Mouse (Mus musculus): ENCODE measurements around the gene Nckap5. TPM values are rescaled to one million over a fixed set of nuclear protein-coding genes. Genes with fewer than 3 reads are reported as not detected.

Nckap5 gene
- total and polyA plus RNA-seq, 3 experiments, result not detected

GRCm38 (mm10) chr1:125984570-125984969 lies 846.0 kb downstream of the Nckap5 start:
- Histone ChIP-seq H3K36me3 (replicated peaks in 1 of 2; ENCODE audit: control insufficient read depth in 1 of 2, insufficient read depth in 1 of 2, low read length in 1 of 2) (no peaks in the 10 kb centered on the region), H3K27me3 (replicated peaks) (no peaks in the 10 kb centered on the region), H3K79me2 (replicated peaks; ENCODE audit: control insufficient read depth, extremely low read depth, insufficient read depth, poor library complexity, severe bottlenecking) (no peaks in the 10 kb centered on the region), H3K9ac (ENCODE audit: insufficient read depth, low read depth) (no peak overlapping the region), H3K4me1 (ENCODE audit: control insufficient read depth in 1 of 2, insufficient read depth in 2 of 2) (no peaks in the 10 kb centered on the region), H3K27ac (ENCODE audit: insufficient read depth, low read depth) (no peak overlapping the region), H3K4me3 (replicated peaks in 1 of 3; ENCODE audit: low read depth in 2 of 3, low read length in 2 of 3, poor library complexity in 1 of 3) (no peak overlapping the region), H3K9me3 (replicated peaks; ENCODE audit: low read length) (peaks cover 67% of the 10 kb centered on the region), H3K4me2 (ENCODE audit: insufficient read depth, low read depth, poor library complexity, severe bottlenecking) (no peak overlapping the region)
- dilution Hi-C loops (cut with MboI; ENCODE audit: extremely low pct_ligation_motif_present, extremely low pct_unique_long_range_greater_than_20kb, low sequenced_read_pairs), result no loop called here
- no peak for DNase-seq (ENCODE audit: extremely low read depth)
- in situ Hi-C loops (cut with MboI; ENCODE audit: low pct_ligation_motif_present, low pct_unique_long_range_greater_than_20kb, low sequenced_read_pairs), result no loop called here
- no peak for TF ChIP-seq NRF1 (IDR thresholded peaks at IDR 0.05; ENCODE audit: low read depth, low read length)
- no peak for TF ChIP-seq MXI1 (IDR thresholded peaks at IDR 0.05; ENCODE audit: low read depth, low read length)
- no peak for TF ChIP-seq MEF2A (IDR thresholded peaks at IDR 0.05; ENCODE audit: borderline replicate concordance, low read depth, low read length)

- no peak overlapping the region for H3K27ac ChIP-seq (ENCODE audit: insufficient read depth, low read depth)
- dilution Hi-C loops (cut with MboI; ENCODE audit: extremely low pct_ligation_motif_present, extremely low pct_unique_long_range_greater_than_20kb, low sequenced_read_pairs) (no loop called here), in situ Hi-C loops (cut with MboI; ENCODE audit: low pct_ligation_motif_present, low pct_unique_long_range_greater_than_20kb, low sequenced_read_pairs) (no loop called here)
- no peaks in the 10 kb centered on the region for H3K4me1 ChIP-seq (ENCODE audit: control insufficient read depth in 1 of 2, insufficient read depth in 2 of 2)
- H3K4me2 ChIP-seq (ENCODE audit: insufficient read depth, low read depth, poor library complexity, severe bottlenecking), result no peak overlapping the region
- peaks cover 72% of the 10 kb centered on the region for H3K9me3 ChIP-seq (replicated peaks; ENCODE audit: low read length)
- no peaks in the 10 kb centered on the region for H3K36me3 ChIP-seq (replicated peaks in 1 of 2; ENCODE audit: control insufficient read depth in 1 of 2, insufficient read depth in 1 of 2, low read length in 1 of 2)
- no peak overlapping the region for H3K9ac ChIP-seq (ENCODE audit: insufficient read depth, low read depth)
- no peak overlapping the region for H3K4me3 ChIP-seq (replicated peaks in 1 of 3; ENCODE audit: low read depth in 2 of 3, low read length in 2 of 3, poor library complexity in 1 of 3)
- TF ChIP-seq GABPA (IDR thresholded peaks at IDR 0.05; ENCODE audit: insufficient replicate concordance, low read depth, low read length), result no peak
- TF ChIP-seq CHD2 (IDR thresholded peaks at IDR 0.05; ENCODE audit: low read length), result no peak
- no peak for TF ChIP-seq MXI1 (IDR thresholded peaks at IDR 0.05; ENCODE audit: low read depth, low read length)
- TF ChIP-seq JUN (IDR thresholded peaks at IDR 0.05; ENCODE audit: insufficient read depth, low read depth, low read length), result no peak
- no peak for TF ChIP-seq USF2 (conservative IDR thresholded peaks at IDR 0.05; ENCODE audit: low read depth, low read length)
- TF ChIP-seq ZKSCAN1 (IDR thresholded peaks at IDR 0.05; ENCODE audit: borderline replicate concordance, low read depth, low read length), result no peak
- no peak for TF ChIP-seq KAT2A (IDR thresholded peaks at IDR 0.05; ENCODE audit: insufficient replicate concordance, low read length)
- TF ChIP-seq NRF1 (IDR thresholded peaks at IDR 0.05; ENCODE audit: low read depth, low read length), result no peak
- no peak for TF ChIP-seq ELF1 (IDR thresholded peaks at IDR 0.05; ENCODE audit: low read depth, low read length)
- no peak for TF ChIP-seq MEF2A (IDR thresholded peaks at IDR 0.05; ENCODE audit: borderline replicate concordance, low read depth, low read length)
- TF ChIP-seq RAD21 (IDR thresholded peaks at IDR 0.05; ENCODE audit: low read depth, low read length), result no peak
- no peak for DNase-seq (ENCODE audit: extremely low read depth)
- no peaks in the 10 kb centered on the region for H3K27me3 ChIP-seq (replicated peaks)
- no peaks in the 10 kb centered on the region for H3K79me2 ChIP-seq (replicated peaks; ENCODE audit: control insufficient read depth, extremely low read depth, insufficient read depth, poor library complexity, severe bottlenecking)
Measured at GRCm38 (mm10) chr1:125974649-125975048, 856.0 kb downstream of the Nckap5 start.

- DNase-seq (ENCODE audit: extremely low read depth), result no peak
- dilution Hi-C loops (cut with MboI; ENCODE audit: extremely low pct_ligation_motif_present, extremely low pct_unique_long_range_greater_than_20kb, low sequenced_read_pairs), result no loop called here
- no peaks in the 10 kb centered on the region for H3K79me2 ChIP-seq (replicated peaks; ENCODE audit: control insufficient read depth, extremely low read depth, insufficient read depth, poor library complexity, severe bottlenecking)
- no peak overlapping the region for H3K27ac ChIP-seq (ENCODE audit: insufficient read depth, low read depth)
- H3K9me3 ChIP-seq (replicated peaks; ENCODE audit: low read length), result peaks cover 73% of the 10 kb centered on the region
- H3K36me3 ChIP-seq (replicated peaks in 1 of 2; ENCODE audit: control insufficient read depth in 1 of 2, insufficient read depth in 1 of 2, low read length in 1 of 2), result no peaks in the 10 kb centered on the region
- H3K4me1 ChIP-seq (ENCODE audit: control insufficient read depth in 1 of 2, insufficient read depth in 2 of 2), result no peaks in the 10 kb centered on the region
- no peak overlapping the region for H3K9ac ChIP-seq (ENCODE audit: insufficient read depth, low read depth)
- no peaks in the 10 kb centered on the region for H3K27me3 ChIP-seq (replicated peaks)
- no peak overlapping the region for H3K4me2 ChIP-seq (ENCODE audit: insufficient read depth, low read depth, poor library complexity, severe bottlenecking)
- TF ChIP-seq CHD1 (IDR thresholded peaks at IDR 0.05; ENCODE audit: low read depth, low read length), result no peak
- no peak for TF ChIP-seq MEF2A (IDR thresholded peaks at IDR 0.05; ENCODE audit: borderline replicate concordance, low read depth, low read length)
- TF ChIP-seq HCFC1 (IDR thresholded peaks at IDR 0.05; ENCODE audit: low read depth, low read length), result no peak
- TF ChIP-seq RAD21 (IDR thresholded peaks at IDR 0.05; ENCODE audit: low read depth, low read length), result no peak
- TF ChIP-seq SIN3A (IDR thresholded peaks at IDR 0.05; ENCODE audit: low read length), result no peak
- TF ChIP-seq ZKSCAN1 (IDR thresholded peaks at IDR 0.05; ENCODE audit: borderline replicate concordance, low read depth, low read length), result no peak
- no peak for TF ChIP-seq POLR2A (IDR thresholded peaks at IDR 0.05; ENCODE audit: low read depth, low read length)
- no peak for TF ChIP-seq MAFK (IDR thresholded peaks at IDR 0.05; ENCODE audit: insufficient replicate concordance, low read length)
- TF ChIP-seq NRF1 (IDR thresholded peaks at IDR 0.05; ENCODE audit: low read depth, low read length), result no peak
- TF ChIP-seq PAX5 (IDR thresholded peaks at IDR 0.05; ENCODE audit: low read length), result no peak
- no peak for TF ChIP-seq MXI1 (IDR thresholded peaks at IDR 0.05; ENCODE audit: low read depth, low read length)
- TF ChIP-seq IRF4 (IDR thresholded peaks at IDR 0.05; ENCODE audit: low read depth, low read length), result no peak
- in situ Hi-C loops (cut with MboI; ENCODE audit: low pct_ligation_motif_present, low pct_unique_long_range_greater_than_20kb, low sequenced_read_pairs), result no loop called here
- H3K4me3 ChIP-seq (replicated peaks in 1 of 3; ENCODE audit: low read depth in 2 of 3, low read length in 2 of 3, poor library complexity in 1 of 3), result no peak overlapping the region
Measured at GRCm38 (mm10) chr1:125971933-125972332, 858.7 kb downstream of the Nckap5 start.
